Mouse (Mus musculus): ENCODE measurements around the gene Dzip1l. TPM values are rescaled to one million over a fixed set of nuclear protein-coding genes. Genes with fewer than 3 reads are reported as not detected.
"Not testable (repeated sequence)": the region's sequence is repeated elsewhere in the genome, so short reads cannot be mapped to it uniquely, and the experiment has no call there.

The Dzip1l gene
- total RNA-seq (2021): 1 to 10 TPM; 8.3 to 8.9 TPM
- long read RNA-seq, experiment 1, partial matches to known transcripts: 2 of 3 reads
- long read RNA-seq, experiment 1, other reads (novel, unspliced or antisense): 1 of 3 reads
- long read RNA-seq, experiment 2, partial matches to known transcripts: 2 of 5 reads
- long read RNA-seq, experiment 2, other reads (novel, unspliced or antisense): 3 of 5 reads

DNA sequence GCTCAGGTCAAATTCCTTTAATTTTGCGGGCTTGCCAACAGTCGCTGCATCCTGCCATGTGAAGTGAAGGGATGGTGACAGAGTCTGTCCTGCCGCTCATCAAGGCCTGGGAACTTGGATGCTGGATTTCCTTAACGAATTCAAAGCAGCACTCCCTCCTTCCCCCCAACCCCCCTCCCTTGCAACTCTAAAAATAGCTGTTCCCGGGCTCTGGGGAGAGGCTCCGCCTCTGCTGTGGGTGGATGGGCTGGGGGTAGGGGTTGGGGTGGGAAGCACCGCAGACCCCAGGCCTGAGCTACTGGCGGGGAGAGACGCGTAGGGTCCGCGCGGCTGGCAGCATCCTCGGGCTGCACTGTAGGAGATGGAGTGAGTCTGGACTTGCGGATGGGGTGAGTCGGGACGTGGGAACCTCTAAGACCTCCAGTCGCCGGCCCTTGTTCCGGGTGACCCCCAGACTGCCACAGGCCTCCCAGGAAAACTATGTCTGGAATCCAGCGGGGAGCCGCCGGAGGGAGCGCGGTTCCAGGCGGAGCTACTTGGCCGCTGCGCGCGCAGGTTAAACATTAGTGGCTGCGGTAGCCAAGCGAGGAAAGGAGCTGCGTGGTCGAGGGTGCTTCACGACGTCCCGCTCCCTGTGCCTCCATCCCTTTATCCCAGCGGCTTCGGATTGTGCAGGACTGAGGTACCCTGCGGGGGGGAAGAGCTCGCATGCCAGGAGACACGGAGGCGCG, at the start of gene Dzip1l:
Gene Dzip1l (plus strand): TSS at position 216 of the 731 bp plus-strand sequence.
- peak; percentile 50 to 82 for DNase-seq (ENCODE audit: low spot score in 2 of 2)

DNA sequence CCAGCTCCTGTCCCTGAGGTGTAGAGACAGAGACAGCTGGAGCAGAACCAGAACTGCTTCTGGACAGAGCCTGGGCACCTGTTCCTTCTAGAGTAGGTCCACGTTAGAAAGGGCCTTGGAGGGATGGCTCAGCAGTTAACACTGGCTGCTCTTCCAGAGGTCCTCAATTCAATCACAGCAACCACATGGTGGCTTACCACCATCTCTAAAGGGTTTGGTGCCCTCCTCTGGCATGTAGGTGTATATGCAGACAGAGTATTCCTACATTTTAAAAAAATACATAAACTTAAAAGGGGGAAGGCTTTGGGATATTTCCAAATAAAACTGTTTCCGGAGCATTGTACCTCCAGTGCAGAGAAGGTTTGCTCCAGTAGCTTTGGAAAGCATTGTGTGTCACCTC, 48.6 kb upstream of the Dzip1l start:
- DNase-seq (ENCODE audit: low spot score in 2 of 2): no peak

DNA sequence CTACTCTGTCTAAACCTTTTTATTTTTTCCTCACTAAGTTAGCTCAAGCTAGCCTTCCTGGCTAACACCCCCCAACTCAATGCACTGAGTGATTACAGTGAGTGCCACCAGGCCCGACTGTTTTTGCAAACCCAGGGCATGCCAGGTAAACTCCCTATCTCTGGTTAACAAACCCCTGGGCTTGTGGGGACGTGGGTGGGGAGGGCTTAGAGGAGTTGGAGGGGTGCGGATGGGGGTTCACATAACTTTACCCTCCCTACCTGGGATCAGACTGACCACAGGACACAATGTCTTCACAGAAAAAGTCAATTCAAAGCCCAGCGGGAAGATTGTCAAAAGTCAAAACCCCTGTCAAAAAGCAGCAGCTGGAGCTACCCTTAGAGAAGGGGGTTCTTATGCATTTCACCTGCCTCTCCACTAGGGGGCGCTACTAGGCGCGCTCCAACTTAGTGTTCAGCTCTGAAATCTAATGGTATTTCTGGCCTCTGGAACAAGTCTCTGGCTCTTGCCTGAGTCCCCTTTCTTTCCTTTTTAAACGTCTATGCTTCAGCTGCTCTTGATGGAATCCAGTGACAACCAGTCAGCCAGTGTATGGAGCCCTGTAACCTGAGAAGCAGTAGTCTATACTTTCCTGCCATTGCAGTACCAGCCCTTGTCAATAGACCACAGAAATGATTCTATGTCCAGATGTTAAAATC, 41.6 kb upstream of the Dzip1l start:
- peak; percentile 55 to 66 for DNase-seq (ENCODE audit: low spot score in 2 of 2)

DNA sequence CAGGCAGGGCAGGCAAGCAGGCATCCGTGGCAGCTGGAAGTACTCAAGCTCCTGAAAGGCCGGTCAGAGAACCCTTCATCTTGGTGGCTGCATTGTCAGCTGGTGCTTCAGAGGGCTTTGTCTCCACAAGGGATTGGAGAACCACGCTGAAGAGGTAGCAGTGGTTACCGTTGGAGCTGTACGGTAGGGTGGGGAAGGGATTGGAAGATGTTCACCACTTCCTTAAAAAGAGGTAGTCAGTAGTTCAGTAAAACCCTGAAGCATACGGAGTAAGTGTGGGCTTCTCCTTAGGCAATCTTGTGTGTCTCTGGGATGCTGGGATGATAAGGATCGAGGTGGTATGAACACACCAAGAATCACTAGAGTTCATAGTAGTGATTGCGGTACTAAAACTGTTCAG, 38.2 kb upstream of the Dzip1l start:
- no peak for DNase-seq (ENCODE audit: low spot score in 2 of 2)

DNA sequence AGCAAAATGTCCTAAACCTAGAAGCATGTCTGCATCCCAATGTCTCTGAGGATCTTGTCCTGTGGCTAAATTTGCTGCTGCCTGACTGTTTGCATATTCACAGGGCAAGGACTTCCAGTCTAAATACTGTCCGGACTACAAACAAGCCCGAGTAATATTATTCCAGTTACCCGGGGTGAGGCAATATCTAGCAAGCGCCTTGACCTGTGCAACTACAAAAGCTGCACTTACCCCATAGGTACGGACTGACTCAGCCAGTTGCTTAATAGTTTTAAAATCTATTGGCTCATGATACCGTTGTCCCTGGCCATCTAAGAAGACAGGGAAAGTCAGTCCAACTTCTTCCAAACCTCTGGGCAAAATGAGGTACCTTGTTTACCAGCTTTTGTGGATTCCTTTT, 30.2 kb upstream of the Dzip1l start:
- not testable (repeated sequence) for DNase-seq (ENCODE audit: low spot score in 2 of 2)

DNA sequence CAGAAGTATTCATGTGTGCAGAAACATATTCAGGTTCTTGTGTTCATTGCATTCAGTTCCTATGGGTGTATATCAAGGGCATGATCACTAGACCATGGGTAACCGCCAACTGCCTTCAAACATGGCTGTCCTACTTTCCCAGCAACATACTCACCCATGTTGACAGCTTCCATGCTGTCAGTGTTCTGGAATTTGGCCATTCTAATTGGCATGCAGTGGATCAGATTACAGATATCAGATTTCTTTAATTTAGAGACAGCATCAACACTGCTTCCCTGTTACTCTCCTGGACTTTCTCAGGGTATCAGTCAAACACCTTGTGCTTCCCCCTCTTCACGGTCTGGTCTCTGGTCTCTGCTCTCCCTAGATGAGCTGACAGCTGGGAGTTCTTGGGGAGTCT, 25.7 kb upstream of the Dzip1l start:
- no peak for DNase-seq (ENCODE audit: low spot score in 2 of 2)

DNA sequence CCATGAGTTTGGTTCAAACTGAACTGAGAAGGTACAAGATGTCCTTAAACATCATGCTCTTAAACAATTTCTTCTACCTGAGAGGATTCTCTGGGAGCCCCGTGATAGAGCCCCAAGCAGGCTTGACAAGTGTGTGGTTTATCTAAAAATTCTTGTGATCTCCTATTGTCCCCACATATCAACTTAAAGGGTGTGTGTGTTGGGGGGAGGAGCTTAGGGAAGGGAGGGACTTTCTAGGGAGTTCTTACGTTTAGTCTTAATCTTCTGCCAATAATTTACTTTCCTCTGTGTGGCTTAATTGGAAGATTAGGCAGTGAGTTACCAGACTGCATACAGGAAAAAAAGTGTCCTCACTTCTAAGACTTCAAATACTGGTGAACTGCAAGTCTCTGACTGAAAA, 17.1 kb upstream of the Dzip1l start, which contains the start of gene A4gnt:
Gene A4gnt (plus strand): TSS at position 301 of the 400 bp plus-strand sequence.
- no peak for DNase-seq (ENCODE audit: low spot score in 2 of 2)

DNA sequence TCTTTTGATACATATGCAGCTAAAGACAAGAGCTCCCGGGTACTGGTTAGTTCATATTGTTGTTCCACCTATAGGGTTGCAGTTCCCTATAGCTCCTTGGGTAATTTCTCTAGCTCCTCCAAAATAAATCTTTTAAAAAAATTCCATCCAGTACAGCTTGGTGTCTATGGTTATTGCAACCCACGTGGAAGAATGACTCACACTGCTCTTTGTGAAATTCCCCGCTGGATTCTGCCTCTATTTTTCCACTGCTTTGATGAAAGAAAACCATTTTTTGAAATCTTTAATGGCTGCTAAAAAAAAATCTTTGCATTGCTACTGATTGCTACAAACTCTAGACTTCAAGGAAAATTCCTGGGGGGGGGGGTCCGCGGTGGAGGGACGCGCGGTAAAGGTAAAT, 9.6 kb upstream of the Dzip1l start:
- DNase-seq (ENCODE audit: low spot score in 2 of 2): no peak

DNA sequence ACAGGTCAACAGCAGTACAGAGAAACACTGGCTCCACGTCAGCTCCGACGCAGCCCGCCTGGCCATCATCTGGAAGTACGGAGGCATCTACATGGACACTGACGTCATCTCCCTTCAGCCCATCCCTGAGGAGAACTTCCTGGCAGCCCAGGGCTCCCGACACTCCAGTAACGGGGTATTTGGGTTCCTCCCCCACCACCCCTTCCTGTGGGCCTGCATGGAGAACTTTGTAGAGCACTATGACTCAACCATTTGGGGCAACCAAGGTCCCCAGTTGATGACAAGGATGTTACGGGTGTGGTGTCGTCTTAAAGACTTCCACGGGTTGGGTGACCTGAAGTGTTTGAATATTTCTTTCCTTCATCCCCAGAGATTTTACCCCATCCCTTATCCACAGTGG, 9.1 kb upstream of the Dzip1l start:
- DNase-seq (ENCODE audit: low spot score in 2 of 2): no peak

DNA sequence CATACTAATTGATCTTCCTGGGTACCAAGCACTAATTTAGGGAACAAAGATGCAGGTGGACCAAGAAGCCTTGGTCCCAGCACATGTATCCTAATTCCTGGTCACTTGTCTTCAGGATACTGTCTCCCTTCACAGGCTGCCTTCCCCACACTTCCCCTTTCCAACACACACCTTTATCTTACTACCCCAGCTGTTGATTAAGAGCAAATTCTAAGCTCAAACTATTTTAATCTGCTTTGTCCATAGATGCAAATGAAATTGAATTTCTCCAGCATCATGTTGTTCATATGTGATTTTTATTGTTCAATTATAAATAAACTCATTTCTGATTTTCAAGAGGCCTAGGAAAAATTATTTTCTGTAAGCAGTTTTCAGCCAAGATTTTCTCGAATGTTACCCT, 7.3 kb upstream of the Dzip1l start:
- DNase-seq (ENCODE audit: low spot score in 2 of 2): no peak

DNA sequence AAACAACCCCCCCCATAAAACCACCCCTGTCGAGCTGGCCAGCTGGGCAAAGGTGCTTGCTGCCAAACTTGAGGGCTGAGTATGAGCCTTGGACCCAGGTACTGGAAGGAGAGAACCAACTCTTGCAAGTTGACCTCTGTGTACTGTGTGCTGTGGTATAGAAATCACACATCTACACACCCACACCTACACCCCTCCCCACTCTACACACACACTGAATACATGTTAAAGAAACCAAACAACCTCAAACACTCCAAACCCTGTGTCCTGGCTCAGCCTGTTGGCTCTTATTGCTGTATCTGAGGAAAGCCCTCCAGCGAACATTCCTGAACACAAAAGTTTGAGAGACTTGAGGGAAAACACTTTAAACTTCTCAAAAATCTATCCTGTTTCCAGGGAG, 6.3 kb upstream of the Dzip1l start:
- DNase-seq (ENCODE audit: low spot score in 2 of 2): no peak

DNA sequence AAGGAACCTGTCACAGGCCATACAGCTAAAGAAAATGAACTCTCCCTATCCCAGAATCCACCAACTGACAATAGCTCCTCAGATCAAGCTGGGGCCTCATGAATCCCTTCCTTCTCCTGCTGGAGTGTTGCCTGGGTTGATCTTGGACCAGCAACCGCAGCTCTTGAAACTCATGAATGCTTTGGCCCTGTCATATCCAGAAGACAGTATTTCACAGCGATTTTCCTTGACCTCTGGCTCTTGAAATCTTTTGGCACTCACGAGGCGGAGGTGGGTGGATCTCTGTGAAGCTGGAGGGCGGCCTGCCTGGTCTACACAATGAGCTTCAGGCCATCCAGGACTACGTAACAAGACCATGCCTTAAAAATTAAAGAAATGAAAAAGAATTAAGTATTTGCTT, 5.2 kb upstream of the Dzip1l start:
- DNase-seq (ENCODE audit: low spot score in 2 of 2): no peak

DNA sequence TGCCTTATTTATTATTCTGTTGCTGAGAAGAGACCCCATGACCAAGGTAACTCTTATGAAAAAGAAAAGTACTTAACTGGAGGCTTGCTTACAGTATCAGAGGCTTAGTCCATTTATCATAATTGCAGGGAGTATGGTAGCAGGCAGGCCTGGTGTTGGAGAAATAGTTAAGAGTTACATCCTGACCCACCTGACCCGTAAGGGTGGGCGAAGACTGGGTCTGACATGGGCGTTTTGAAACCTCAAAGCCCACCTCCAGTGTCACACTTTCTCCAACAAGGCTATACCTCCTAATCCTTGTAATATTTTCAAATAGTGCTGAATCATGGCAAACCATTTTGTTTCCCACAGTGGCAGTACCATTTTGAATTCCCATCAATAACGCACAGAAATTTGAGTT, 715 bp upstream of the Dzip1l start:
- no peak for DNase-seq (ENCODE audit: low spot score in 2 of 2)

DNA sequence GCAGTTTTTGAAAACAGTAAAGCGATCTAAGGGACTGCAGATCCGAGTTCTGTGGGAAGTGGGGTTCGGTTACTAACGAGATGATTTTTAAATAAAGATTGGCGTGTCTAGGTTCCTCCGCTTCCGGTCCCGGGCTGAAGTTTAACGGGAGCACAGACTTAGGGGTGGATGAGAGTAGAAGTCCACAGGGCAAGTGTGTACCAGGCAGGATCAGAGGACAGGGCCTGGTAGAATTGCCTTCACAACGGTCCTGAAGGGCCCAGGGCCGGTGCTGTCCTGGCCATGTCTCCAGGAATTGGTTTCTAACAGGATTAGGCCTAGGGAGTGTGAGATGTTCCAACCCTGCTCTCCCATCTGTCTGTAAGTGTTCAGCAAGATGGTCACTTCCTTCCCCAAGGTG, 775 bp downstream of the Dzip1l start:
- DNase-seq (ENCODE audit: low spot score in 2 of 2): no peak

DNA sequence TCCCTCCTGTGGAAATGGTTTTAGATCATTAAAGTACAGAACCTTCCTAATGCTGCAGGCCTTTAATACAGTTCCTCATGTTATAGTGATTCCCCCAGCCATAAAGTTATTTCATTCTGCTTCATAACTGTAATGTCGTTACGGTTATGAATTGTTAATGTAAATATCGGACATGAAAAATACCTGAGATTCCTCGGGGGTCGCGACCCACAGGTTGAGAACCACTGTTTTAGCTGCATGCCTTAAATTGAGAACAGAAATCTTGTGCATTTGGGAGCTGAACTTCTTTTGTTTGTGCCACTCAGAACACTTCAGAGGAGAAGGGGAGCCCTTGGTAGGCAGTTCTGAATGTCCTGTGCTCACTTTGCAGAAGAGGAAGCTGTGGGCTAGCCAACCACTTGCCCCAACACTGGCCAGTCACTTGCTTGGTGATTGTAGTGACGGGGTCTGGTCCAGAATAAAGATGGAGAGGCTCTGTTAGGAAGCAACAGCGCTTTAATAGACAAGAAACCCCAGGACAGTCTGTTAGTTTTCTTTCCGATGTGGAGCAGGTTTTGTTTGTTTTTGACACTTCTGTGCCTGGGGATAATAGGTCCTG, 1.3 kb downstream of the Dzip1l start:
- DNase-seq (ENCODE audit: low spot score in 2 of 2): no peak

DNA sequence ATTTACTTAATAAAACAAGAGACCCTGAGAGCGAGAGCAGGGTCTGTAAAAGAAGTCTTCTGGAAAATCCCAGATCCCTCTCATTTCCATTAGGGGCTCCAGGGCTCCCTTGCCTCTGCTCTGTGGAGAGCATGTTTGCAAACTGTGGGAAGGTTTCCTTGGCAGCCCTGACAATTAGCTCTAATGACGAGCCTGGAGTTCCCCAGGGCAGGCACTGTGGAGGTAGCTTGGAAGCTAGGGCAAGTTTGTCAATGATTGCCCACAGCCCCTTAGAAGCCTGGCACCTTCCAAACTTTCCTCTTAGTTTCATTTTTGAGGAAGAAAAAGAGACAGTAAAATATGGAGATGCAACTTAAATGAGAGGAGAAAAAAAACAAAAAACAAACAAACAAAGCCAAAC, 2.5 kb downstream of the Dzip1l start:
- no peak for DNase-seq (ENCODE audit: low spot score in 2 of 2)

DNA sequence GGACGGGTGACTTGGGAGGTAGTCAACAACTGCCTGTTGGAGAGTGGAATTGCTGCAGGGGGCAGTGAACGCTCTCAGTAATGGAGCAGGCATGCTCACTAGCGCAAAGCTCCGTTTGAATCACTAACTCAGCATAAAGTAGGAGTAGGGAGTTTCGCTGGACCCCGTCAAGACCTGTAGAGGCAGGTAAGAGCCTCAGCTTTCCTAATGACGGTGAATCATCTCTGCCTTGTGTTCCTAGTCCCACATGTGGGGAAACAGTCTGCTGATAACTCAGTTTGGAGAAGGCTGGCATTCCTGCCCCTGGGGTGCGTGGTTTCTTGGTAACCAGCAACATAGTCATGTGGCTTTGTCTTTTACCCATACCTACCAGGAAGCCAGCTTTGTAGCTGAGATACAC, 3.0 kb downstream of the Dzip1l start:
- DNase-seq (ENCODE audit: low spot score in 2 of 2): no peak

DNA sequence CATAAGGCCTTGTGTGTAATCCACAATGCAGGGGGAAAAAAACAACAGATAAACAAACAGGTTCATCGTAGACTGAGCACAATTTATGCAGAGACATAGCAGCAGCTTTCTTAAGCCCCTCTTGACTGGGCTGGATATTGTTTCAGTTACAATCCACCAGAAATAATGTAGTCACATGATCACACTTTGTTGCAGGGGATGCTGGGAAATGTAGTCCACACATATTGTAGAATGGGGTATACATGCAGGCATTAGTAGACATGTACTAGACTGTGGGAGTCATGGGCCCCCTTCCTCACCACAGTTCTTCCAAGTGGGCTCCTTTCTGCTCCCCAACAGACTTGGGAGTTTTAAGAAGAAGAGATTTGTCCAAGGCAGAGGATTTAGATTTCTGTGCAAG, 7.5 kb downstream of the Dzip1l start:
- DNase-seq (ENCODE audit: low spot score in 2 of 2): no peak

DNA sequence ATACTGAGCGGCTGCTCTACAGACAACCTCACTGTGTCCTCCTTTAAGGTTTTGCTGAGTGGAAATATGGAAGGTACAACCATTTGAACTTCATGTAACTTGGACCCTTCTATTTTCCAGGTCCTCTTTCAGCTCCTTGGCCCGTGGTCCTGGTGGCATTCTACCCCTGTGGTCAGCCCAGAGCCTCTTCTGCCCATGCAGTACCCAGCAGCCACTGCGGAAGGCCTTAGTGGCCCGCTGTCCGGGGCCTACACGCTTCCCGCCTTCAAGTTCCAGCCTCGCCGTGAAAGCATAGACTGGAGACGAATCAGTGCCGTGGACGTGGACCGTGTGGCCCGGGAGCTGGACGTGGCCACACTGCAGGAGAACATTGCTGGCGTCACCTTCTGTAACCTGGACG, 7.9 kb downstream of the Dzip1l start:
- no peak for DNase-seq (ENCODE audit: low spot score in 2 of 2)

DNA sequence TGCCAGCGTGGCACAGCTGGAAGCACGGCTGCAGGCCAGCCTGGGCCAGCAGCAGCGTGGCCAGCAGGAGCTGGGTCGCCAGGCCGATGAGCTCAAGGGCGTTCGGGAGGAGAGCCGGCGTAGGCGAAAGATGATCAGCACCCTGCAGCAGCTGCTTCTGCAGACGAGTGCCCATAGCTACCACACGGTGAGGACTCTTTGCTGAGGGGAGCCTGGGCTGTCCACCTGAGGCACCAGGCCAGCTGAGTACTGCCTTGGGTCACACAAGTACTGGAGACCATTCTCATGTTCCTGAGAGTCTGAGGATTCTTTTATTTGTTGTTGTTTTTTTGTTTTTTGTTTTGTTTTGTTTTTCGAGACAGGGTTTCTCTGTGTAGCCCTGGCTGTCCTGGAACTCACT, 8.4 kb downstream of the Dzip1l start:
- no peak for DNase-seq (ENCODE audit: low spot score in 2 of 2)

DNA sequence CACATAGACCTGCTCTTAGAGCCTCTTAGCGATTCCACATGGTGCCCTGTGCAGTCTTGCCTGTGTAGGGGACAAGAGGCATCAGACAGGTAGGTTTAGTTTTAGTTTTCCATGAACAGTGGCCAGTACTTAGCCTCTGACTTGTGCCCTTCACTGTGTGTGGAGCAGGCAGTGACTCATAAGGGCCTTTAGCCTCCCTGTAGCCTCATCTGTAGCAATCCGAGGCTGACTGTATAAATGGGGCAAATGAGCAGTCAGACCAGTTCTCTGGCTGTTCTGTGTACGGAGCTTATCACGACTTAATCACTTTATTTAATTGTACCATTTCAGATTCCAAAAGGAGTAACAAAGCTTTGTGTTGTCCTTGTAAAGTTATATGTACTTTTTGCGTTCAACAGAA, 10.7 kb downstream of the Dzip1l start:
- no peak for DNase-seq (ENCODE audit: low spot score in 2 of 2)

DNA sequence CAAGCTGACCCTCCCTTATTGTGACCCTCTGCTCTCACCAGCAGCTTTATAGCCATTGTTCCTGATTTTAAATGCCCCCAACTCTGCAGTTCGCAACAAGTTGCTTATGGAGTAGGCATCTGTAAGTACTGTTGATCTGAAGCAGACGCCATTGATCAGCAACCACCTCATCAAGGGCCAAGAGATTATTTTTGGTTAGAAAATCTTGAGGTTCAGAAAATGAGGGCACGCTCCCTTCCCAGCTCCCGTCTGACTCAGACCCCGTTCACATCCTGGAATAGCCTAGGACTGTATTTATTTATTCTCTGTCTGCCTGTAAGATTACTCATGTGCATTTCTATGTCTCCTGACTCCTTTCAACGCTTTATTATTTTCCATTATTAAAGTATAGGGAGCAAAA, 16.1 kb downstream of the Dzip1l start:
- no peak for DNase-seq (ENCODE audit: low spot score in 2 of 2)
